Mouse (Mus musculus) T-cell, adult 66 days (primary cell): ENCODE data around the gene Cth. TPM values are rescaled to one million over a fixed set of nuclear protein-coding genes. Genes with fewer than 3 reads are reported as not detected.

Source experiments
- total RNA-seq, 2 experiments: library from RNA; stranded (reverse); gene quantifications; 3 replicates in 1 of 2; 4 replicates in 1 of 2; pipeline ENCODE4 v1.2.4; 2023

Gene Cth
- total RNA-seq = not detected

DNA sequence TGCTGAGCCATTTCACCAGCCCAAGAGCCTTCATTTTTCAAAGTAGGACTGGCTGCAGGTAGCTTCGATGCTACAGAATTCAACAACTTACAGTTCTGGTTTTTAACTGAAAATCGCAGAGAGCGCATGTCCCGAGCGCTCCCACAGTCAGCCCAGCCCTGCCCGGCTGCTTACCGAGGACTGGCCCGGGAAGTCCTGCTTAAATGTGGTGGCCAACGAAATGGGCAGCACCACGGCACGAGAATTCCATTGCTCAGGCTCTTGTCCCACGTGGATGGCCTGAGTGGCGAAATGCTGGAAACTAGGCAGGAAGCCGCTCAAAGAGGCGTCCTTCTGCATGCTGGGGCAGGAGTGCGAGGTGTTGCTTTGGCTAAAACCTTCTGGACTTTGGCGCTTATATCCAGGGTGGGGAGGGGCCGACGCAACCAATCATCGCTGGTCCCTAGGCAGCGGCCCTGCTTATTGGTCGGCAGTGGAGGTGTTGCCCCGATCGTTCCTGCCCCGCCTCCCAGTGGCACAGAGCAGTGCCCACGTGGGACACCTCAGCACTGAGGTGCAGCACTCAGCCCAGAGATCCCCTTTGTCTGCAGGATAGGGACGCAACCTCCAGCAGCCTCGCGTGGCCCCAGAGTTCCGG, at the start of gene Cth:
TSS of gene Cth (minus strand) at position 386 of the 637 bp plus-strand sequence.

DNA sequence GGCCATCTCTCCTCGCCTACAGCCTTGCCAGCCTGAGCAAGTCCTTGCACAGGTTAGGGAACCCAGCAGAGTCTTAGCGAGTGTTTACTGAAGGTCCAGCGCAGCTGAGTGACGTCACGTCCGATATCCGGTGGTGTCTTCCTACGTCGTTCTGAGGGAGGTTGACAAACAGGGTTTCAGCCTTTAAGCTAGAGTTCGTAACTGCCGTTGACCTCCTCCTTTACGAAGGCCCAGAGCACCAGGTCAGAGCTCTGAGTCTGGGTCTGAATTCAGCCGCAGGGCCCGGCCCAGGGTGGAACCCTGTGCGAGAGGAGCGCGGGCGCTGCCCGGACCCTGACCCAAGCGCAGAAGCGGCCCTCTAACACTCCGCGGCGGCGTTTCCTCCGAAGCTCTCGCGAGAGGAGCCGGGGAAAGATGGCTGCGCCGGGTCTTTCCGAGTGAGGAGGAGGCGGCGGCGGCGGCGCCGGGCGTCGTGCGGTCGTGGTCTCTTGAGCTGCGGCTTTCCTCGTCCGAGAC, 22.0 kb upstream of the Cth start, which contains the start of gene Ankrd13c:
TSS of gene Ankrd13c (plus strand) at position 397 of the 516 bp plus-strand sequence.

Other genes starting within 250 kb of the Cth start
- gene Ankrd13c, start 22.2 kb upstream of the Cth start, total RNA-seq = 10 to 100 TPM; 76.7 to 80.3 TPM
- 100 to 1,000 TPM; 391 to 443 TPM for gene Srsf11, start 111.6 kb upstream of the Cth start, total RNA-seq
- 10 to 100 TPM; 15.2 to 24.9 TPM for gene Lrrc40, start 111.6 kb upstream of the Cth start, total RNA-seq